Mouse (Mus musculus) stomach, embryonic 15.5 days (tissue): ENCODE measurements around the gene Ccdc88b. TPM values are rescaled to one million over a fixed set of nuclear protein-coding genes. Genes with fewer than 3 reads are reported as not detected.
"Not testable (repeated sequence)": the region's sequence is repeated elsewhere in the genome, so short reads cannot be mapped to it uniquely, and the experiment has no call there.

Source experiments
- ATAC-seq: fragments of 200-750 bp; cut with Nextera tagmentation; 2 replicates; pipeline ENCODE4 v1.8.0; 2017; ENCODE audit warnings: low read depth, moderate number of reproducible peaks, moderate TSS enrichment; ENCODE audit not compliant: insufficient read depth, low FRiP score
- H3K27ac ChIP-seq: fragments of 300-500 bp; sonication (generic); 2 replicates; pipeline ENCODE4 v1.5.1; 2015; ENCODE audit warnings: mild to moderate bottlenecking, inconsistent platforms
- H3K27me3 ChIP-seq: fragments of 300-500 bp; sonication (generic); replicated peaks from 2 replicates; pipeline ENCODE4 v1.6.1; 2015; ENCODE audit warnings: inconsistent platforms
- H3K36me3 ChIP-seq: fragments of 300-500 bp; sonication (generic); 2 replicates; pipeline ENCODE4 v1.6.1; 2015; ENCODE audit warnings: inconsistent platforms
- H3K4me1 ChIP-seq: fragments of 300-500 bp; sonication (generic); 2 replicates; pipeline ENCODE4 v1.6.1; 2015; ENCODE audit warnings: inconsistent platforms
- H3K4me2 ChIP-seq: fragments of 300-500 bp; sonication (generic); 2 replicates; pipeline ENCODE4 v1.6.1; 2015; ENCODE audit warnings: mild to moderate bottlenecking, inconsistent platforms
- H3K4me3 ChIP-seq: fragments of 300-500 bp; sonication (generic); replicated peaks from 2 replicates; pipeline ENCODE4 v1.5.1; 2015; ENCODE audit warnings: inconsistent platforms
- H3K9ac ChIP-seq: fragments of 300-500 bp; sonication (generic); 2 replicates; pipeline ENCODE4 v1.6.1; 2015; ENCODE audit warnings: inconsistent platforms
- H3K9me3 ChIP-seq: fragments of 300-500 bp; sonication (generic); 2 replicates; pipeline ENCODE4 v1.6.1; 2016; ENCODE audit warnings: inconsistent platforms
- WGBS: fragments of 180-500 bp; shearing (Covaris S2); methylation state at CpG from one replicate; pipeline ENCODE4 v1.1.7; 2015; 5-methylcytosine and 5-hydroxymethylcytosine counted together
- polyA plus RNA-seq: library from polyadenylated mRNA; unstranded; fragments of >200 nt; fragmentation: Nextera tagmentation; extraction: Ambion mirVana; gene quantifications from 2 replicates; pipeline ENCODE4 v1.2.1, GENCODE M21; 2015

Ccdc88b gene
- polyA plus RNA-seq = 1.7 and 1.9 TPM in 2 replicates

GRCm38 (mm10) chr19:6858031-6858430 lies at the start of gene Ccdc88b:
Ccdc88b (minus strand) TSS chr19:6858211.
- H3K9ac ChIP-seq = no peak within 1 kb of the TSS
- WGBS = 59% methylated on average over 7 of the region's 7 CpGs
- no peaks in the 10 kb centered on the region for H3K9me3 ChIP-seq
- no peak within 1 kb of the TSS for H3K27ac ChIP-seq
- H3K27me3 ChIP-seq = no peaks in the 10 kb centered on the region
- no peaks in the 10 kb centered on the region for H3K36me3 ChIP-seq
- H3K4me1 ChIP-seq = peaks cover 13% of the 10 kb centered on the region; the same call in 1 of the 2 replicates
- no peak for ATAC-seq
- no peak within 1 kb of the TSS; the same call in 1 of the 2 replicates for H3K4me3 ChIP-seq
- no peak within 1 kb of the TSS for H3K4me2 ChIP-seq

- H3K4me2 ChIP-seq = no peak overlapping the region
- H3K9ac ChIP-seq = no peak overlapping the region
- H3K27ac ChIP-seq = no peak overlapping the region
- no peak overlapping the region for H3K4me3 ChIP-seq
- peaks cover 29% of the 10 kb centered on the region for H3K36me3 ChIP-seq
- peaks cover 23% of the 10 kb centered on the region for H3K4me1 ChIP-seq
- H3K27me3 ChIP-seq = no peaks in the 10 kb centered on the region
- H3K9me3 ChIP-seq = no peaks in the 10 kb centered on the region
- 82% methylated on average over 8 of the region's 8 CpGs for WGBS
- ATAC-seq = no peak
These were observed 49.1 kb upstream of the Ccdc88b start for GRCm38 (mm10) chr19:6907094-6907493.

GRCm38 (mm10) chr19:6906199-6906598 lies 48.2 kb upstream of the Ccdc88b start:
- H3K9me3 ChIP-seq = no peaks in the 10 kb centered on the region
- 81% methylated on average over 3 of the region's 3 CpGs for WGBS
- no peak overlapping the region for H3K9ac ChIP-seq
- no peak overlapping the region for H3K4me2 ChIP-seq
- no peaks in the 10 kb centered on the region for H3K27me3 ChIP-seq
- H3K27ac ChIP-seq = no peak overlapping the region
- H3K4me3 ChIP-seq = no peak overlapping the region
- ATAC-seq = no peak
- H3K36me3 ChIP-seq = peaks cover 20% of the 10 kb centered on the region
- peaks cover 16% of the 10 kb centered on the region for H3K4me1 ChIP-seq

GRCm38 (mm10) chr19:6905498-6906159 lies 47.6 kb upstream of the Ccdc88b start:
- Histone ChIP-seq H3K4me2 (no peak overlapping the region), H3K4me3 (no peak overlapping the region), H3K9ac (no peak overlapping the region), H3K27me3 (no peaks in the 10 kb centered on the region), H3K27ac (no peak overlapping the region), H3K9me3 (no peaks in the 10 kb centered on the region), H3K4me1 (peaks cover 13% of the 10 kb centered on the region), H3K36me3 (peaks cover 17% of the 10 kb centered on the region; the same call in 1 of the 2 replicates)
- WGBS = 89% methylated on average over 11 of the region's 11 CpGs
- ATAC-seq = no peak

- H3K9ac ChIP-seq = no peak overlapping the region
- H3K4me3 ChIP-seq = no peak overlapping the region
- peaks cover 13% of the 10 kb centered on the region for H3K4me1 ChIP-seq
- WGBS = 77% methylated on average over 2 of the region's 2 CpGs
- no peaks in the 10 kb centered on the region for H3K9me3 ChIP-seq
- H3K36me3 ChIP-seq = peaks cover 17% of the 10 kb centered on the region; the same call in 1 of the 2 replicates
- no peak overlapping the region for H3K27ac ChIP-seq
- ATAC-seq = no peak
- H3K4me2 ChIP-seq = no peak overlapping the region
- H3K27me3 ChIP-seq = no peaks in the 10 kb centered on the region
These were observed 46.8 kb upstream of the Ccdc88b start for GRCm38 (mm10) chr19:6904846-6905245.

- H3K4me3 ChIP-seq = no peak overlapping the region
- no peaks in the 10 kb centered on the region for H3K9me3 ChIP-seq
- no peaks in the 10 kb centered on the region for H3K27me3 ChIP-seq
- H3K4me2 ChIP-seq = no peak overlapping the region
- H3K36me3 ChIP-seq = peaks cover 17% of the 10 kb centered on the region; the same call in 1 of the 2 replicates
- WGBS = 83% methylated on average over 1 of the region's 1 CpGs
- no peak overlapping the region for H3K9ac ChIP-seq
- H3K27ac ChIP-seq = no peak overlapping the region
- no peak for ATAC-seq
- H3K4me1 ChIP-seq = peaks cover 8% of the 10 kb centered on the region
These were observed 45.0 kb upstream of the Ccdc88b start for GRCm38 (mm10) chr19:6903031-6903430.

GRCm38 (mm10) chr19:6899641-6900040 lies 41.6 kb upstream of the Ccdc88b start:
- Histone ChIP-seq H3K36me3 (peaks cover 2% of the 10 kb centered on the region; the same call in 1 of the 2 replicates), H3K4me2 (no peak overlapping the region), H3K9ac (no peak overlapping the region), H3K27ac (no peak overlapping the region), H3K9me3 (no peaks in the 10 kb centered on the region), H3K4me3 (no peak overlapping the region), H3K4me1 (no peaks in the 10 kb centered on the region), H3K27me3 (no peaks in the 10 kb centered on the region)
- no peak for ATAC-seq
- 80% methylated on average over 4 of the region's 4 CpGs for WGBS

- H3K9ac ChIP-seq, H3K27ac ChIP-seq, H3K27me3 ChIP-seq, H3K36me3 ChIP-seq, H3K4me3 ChIP-seq, H3K9me3 ChIP-seq, ATAC-seq, H3K4me1 ChIP-seq, H3K4me2 ChIP-seq: not testable (repeated sequence)
- 83% methylated on average over 18 of the region's 18 CpGs for WGBS
These were observed 37.7 kb upstream of the Ccdc88b start for GRCm38 (mm10) chr19:6895608-6896305.

GRCm38 (mm10) chr19:6893731-6894451 lies 35.9 kb upstream of the Ccdc88b start:
- Histone ChIP-seq H3K27ac (no peak overlapping the region), H3K4me3 (no peak overlapping the region), H3K9me3 (no peaks in the 10 kb centered on the region), H3K9ac (no peak overlapping the region), H3K36me3 (no peaks in the 10 kb centered on the region), H3K4me2 (no peak overlapping the region), H3K27me3 (no peaks in the 10 kb centered on the region), H3K4me1 (no peaks in the 10 kb centered on the region)
- WGBS = 90% methylated on average over 14 of the region's 14 CpGs
- no peak for ATAC-seq

- no peaks in the 10 kb centered on the region for H3K4me1 ChIP-seq
- H3K4me2 ChIP-seq = no peak overlapping the region
- H3K27ac ChIP-seq = no peak overlapping the region
- ATAC-seq = no peak
- H3K36me3 ChIP-seq = no peaks in the 10 kb centered on the region
- no peaks in the 10 kb centered on the region for H3K27me3 ChIP-seq
- H3K9ac ChIP-seq = no peak overlapping the region
- no peak overlapping the region for H3K4me3 ChIP-seq
- no peaks in the 10 kb centered on the region for H3K9me3 ChIP-seq
- WGBS = 60% methylated on average over 4 of the region's 4 CpGs
These were observed 34.5 kb upstream of the Ccdc88b start for GRCm38 (mm10) chr19:6892512-6892911.

- Histone ChIP-seq H3K9ac (no peak overlapping the region), H3K4me3 (no peak overlapping the region), H3K27ac (no peak overlapping the region), H3K27me3 (no peaks in the 10 kb centered on the region), H3K4me1 (no peaks in the 10 kb centered on the region), H3K4me2 (no peak overlapping the region), H3K9me3 (no peaks in the 10 kb centered on the region), H3K36me3 (no peaks in the 10 kb centered on the region)
- WGBS = 85% methylated on average over 4 of the region's 4 CpGs
- no peak for ATAC-seq
These were observed 20.0 kb upstream of the Ccdc88b start for GRCm38 (mm10) chr19:6877965-6878364.

- H3K4me3 ChIP-seq = no peak overlapping the region
- H3K27ac ChIP-seq = no peak overlapping the region
- no peaks in the 10 kb centered on the region for H3K36me3 ChIP-seq
- H3K9me3 ChIP-seq = no peaks in the 10 kb centered on the region
- H3K4me2 ChIP-seq = no peak overlapping the region
- H3K4me1 ChIP-seq = peaks cover under 1% of the 10 kb centered on the region; the same call in 1 of the 2 replicates
- ATAC-seq = no peak
- no peaks in the 10 kb centered on the region for H3K27me3 ChIP-seq
- H3K9ac ChIP-seq = no peak overlapping the region
These were observed 18.8 kb upstream of the Ccdc88b start for GRCm38 (mm10) chr19:6876799-6877198.
